Mouse (Mus musculus) layer of hippocampus, adult 9-11 months (tissue): ENCODE measurements around the gene Fam69b.

ENCODE experiments used
- DNase-seq: peaks from one replicate; pipeline ENCODE4 v3.0.0; 2022

Fam69b gene

DNA sequence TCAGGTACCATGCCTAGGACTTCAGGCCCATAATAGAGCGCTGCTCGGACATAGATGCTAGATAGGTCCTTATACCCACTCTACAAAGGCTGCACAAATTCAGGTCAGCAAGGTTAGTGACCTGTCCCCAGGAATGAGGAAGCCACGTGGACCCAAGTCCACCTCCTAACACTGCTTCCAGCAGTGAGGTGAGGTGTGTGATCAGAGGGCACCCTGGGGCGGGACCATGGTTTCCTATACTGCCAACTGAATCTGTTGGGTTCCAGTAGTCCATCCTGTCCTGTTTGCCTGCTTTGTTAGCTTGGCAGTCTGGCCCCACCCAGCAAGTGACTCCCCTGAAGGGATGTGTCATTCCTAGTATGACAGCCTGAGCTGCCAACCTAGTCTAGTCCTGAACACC lies 28.3 kb upstream of the Fam69b start:
- DNase-seq = no peak

DNA sequence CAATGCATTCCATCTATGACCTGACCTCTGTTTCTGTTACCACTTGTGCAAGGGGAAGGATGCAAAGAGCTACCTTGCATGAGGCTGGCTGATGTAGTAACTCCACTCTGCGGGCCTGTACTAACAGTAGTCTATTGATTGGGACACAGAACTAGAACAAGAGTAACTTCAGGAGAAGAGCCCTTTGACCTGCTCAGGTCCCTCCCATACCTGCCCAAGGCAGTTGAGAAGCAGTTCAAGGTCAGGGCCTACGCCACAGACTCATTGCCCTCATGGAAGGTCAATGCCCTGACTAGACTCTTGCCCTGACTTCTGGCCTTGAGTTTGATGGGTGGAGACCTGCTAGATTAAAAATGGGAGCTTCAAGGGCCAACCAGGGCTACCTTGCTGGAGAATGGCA lies 27.6 kb upstream of the Fam69b start:
- DNase-seq = no peak

DNA sequence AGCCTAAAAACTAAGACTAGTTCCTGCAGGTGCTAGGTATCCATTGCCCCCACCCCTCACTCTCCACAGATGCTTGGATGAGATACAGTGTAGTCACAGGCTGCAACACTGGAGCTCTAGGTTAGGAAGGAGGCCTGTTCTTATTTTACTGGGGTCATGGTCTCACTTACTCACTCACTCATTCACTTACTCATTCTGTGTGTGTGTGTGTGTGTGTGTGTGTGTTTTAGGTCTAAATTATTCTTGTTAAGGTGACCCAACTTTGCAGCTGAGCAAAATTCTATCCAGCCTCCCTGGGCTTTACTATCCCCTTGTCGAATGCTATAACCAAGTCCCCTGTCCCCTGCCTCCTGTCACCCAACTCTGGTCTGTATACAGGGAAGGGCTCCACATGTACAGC lies 26.7 kb upstream of the Fam69b start:
- no peak for DNase-seq

DNA sequence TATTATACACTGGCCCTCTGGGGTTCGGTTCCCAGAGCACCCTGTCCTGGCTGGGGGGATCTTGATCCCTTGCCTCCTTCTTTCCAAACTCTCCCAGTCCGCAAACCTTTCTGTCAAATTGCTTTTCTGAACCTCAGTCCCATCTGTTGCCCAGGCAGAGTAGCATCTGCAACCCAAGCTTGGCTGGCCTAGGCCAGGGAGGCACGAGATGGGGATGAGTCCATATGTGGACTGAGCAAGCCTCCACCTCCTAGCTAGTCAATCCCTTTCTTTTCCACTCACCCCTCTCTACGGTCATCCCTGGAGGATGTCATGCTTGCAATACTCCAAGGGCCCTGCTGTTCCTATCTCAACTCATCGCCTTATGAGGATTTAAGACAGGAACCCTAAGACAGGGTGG lies 25.6 kb upstream of the Fam69b start:
- no peak for DNase-seq

DNA sequence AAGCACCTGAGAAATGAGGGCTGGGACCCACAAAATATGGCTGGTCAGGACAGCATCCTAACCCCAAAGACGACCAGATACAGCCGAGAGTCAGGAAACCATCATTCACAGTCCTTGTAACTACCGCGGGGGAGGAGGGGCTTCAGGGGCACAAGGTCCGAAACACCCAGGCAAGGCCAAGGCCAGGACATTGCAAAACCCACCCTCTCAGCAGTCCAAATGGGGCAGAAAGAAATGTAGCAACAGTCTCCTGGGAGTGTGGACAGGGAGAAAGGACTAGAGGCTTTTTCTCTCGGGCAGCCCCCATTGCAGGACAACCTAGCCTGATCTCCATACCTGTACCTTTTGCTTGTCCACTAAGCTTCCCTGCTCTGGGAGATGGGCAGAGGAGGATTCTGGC lies 25.1 kb upstream of the Fam69b start:
- DNase-seq = no peak

DNA sequence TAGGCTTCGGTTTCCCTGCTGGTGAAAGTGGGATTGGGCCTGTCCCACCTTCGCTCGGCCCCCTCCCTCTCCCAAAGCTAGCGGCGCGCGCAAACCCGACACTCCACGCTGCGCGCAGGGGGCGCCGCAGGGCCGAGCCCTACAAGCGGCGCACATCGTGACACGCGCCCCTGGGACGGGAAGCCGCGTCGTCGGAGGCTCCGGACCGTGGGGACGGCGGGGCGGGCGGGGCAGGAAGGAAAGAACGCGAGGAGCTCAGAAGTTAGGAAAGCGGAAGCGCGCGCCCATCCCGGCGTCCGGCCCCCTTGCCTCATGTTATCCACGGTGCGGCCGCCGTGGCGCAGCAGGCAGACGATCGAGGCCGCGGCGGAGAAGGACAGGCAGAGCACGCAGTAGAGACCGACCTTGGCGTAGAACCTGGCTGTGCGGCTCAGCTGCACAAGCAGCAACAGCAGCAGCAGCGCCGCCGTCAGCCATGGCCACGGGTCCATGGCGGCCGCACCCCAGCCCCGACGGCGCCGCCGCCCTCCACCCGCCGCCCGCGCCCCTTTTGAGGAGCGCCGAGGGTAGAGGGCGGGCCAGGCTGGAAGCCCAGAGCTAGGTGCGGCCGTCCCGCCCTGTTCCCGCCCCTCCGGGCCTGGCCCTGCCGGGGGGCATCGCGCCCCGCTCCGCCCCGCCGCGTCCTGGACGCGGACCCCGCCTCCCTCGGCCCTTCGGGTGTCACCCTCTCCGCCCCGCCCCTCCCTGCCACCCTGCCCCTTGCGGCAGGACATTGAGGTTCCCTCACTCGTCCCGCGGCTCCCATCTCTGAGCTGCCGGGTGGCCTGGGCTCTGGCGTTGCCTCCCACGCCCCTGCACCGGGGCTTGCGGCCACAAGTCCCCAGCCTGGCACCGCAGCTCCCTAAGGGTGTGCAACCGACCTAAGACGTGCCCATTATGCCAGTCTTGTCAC lies 24.3 kb upstream of the Fam69b start, which contains the start of gene Agpat2:
Gene Agpat2 (minus strand): TSS at position 698 of the 952 bp plus-strand sequence.
- DNase-seq = peak; percentile 33

DNA sequence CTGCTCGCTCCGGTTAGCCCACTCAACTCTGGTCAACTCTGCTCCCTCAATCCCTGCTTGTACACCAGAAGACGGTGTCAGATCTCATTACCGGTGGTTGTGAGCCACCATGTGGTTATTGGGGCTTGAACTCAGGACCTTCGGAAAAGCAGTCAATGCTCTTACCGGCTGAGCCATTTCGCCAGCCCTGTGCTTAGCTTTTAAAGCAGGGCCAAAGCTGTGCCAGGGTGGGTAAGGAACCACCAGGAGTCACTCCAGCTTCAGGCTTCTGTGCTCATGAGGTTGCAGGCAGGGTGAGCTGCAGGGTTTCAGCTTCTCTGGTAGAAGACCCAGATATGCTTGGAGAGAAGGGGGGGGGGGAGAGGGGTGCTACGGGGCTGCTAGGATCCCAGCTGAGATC lies 22.9 kb upstream of the Fam69b start:
- DNase-seq = no peak

DNA sequence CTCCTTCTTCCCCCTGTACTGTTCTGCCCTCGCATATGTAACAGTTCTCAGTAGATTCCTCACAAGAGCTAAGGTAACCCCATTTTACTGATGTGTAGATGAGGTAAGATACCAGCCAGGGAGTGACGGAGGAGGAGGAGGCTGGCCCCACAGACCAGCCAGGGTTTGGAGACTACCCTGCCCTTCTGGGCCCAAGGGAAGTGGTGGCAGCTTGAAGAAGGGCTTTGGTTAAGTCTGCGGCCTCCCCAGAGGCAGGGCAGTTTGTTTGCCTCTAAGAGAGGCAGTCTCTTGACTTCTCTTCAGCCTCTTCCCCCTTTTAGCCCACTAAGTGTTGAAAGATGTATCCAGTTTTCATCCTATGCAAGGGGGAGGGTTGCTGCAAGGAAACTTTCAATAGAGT lies 21.7 kb upstream of the Fam69b start:
- DNase-seq = no peak

DNA sequence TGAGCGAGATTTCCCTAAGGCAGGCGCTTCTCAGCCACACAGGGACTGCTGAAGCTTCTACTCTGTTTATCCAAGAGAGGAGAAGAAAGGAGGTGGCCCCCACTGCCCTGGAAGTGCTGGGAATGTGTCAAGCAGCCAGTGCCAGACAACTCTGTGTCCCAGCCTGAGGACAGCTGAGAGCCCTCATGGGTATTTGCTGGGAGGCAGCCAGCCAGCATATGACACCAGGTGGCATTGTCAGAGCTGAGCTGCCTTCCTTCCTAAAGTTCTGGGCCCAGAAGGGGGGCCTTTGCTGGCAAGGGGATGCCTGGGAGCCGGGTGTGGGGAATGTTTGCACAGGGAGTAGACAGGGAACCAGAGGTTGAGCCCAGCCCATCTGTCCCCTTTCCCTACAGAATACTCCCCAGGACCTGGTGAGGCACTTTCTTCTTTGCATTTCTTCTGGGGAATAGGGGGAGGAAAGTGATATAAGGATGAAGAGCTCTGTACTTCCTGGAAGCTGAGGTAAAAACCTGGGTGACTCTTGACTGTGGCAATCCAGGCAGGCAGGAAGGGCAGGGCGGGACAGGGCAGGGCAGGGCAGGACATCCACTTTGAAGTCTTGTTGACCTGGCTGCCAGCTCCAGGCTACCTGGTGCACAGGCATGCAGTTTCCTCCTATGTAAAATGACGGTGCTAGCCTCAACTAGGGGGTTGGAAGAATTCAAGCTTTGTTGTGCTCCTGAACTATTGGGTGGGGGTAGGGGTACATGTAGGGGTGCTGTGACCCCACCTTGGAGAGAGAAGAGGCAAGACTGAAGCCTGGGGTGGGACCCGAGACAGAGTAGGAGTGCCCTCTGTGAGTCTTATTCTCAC lies 21.0 kb upstream of the Fam69b start:
- no peak for DNase-seq

DNA sequence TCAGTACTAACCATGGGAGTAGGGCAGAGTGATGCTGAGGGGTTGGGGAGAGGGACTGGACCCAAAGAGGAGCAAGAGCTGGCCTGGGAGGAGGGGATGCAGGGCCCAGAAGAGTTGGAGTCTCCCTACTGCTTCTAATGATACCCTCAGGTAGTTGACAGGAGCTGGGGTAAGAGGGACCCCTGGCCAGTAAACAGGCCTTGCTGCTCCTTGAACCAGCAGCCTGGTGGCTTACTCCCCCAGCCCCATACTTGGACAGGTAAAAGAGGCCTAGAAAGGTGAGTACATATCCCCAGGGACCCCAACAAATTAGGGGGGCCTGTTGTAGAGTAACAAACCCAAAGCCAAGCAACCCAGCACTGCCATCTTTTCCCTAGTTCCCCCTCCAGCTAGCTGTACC lies 19.5 kb upstream of the Fam69b start:
- DNase-seq = no peak

DNA sequence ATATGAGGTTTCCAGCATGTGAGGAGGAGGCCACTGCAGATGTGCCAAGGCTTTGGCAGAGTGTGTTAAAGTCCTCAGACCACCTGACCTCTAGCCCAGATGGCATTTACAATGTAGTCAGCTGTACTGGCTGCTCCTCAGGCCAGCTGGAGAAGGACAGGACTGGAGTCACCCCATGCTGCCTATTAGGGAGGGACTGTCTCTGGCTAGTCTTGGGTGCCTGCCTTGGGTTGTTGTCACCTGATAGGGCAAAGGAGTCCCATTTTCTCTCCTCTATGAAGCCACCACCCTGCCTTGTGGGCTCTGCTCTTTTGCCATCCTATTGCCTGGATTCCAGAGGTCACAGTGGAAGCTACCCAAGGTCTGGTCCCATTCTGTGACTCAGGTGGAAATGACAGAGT lies 19.0 kb upstream of the Fam69b start:
- DNase-seq = no peak

DNA sequence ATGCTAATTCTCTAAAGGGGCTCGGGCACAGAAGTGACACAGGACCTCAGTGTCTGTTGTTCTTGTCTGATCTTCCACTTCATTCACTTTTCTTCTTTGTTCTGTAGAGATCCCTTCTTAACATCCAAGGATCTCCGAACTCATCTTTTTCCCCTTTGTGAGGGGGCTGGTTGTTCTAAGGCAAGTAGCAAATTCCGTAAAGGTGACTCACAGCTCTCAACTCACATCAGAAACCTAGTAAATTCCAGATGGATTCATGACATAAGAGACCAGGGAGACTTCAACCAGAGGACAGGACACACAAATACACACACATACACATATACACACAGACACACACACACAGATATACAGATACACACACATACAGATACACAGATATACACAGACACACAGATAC lies 17.7 kb upstream of the Fam69b start:
- no peak for DNase-seq

DNA sequence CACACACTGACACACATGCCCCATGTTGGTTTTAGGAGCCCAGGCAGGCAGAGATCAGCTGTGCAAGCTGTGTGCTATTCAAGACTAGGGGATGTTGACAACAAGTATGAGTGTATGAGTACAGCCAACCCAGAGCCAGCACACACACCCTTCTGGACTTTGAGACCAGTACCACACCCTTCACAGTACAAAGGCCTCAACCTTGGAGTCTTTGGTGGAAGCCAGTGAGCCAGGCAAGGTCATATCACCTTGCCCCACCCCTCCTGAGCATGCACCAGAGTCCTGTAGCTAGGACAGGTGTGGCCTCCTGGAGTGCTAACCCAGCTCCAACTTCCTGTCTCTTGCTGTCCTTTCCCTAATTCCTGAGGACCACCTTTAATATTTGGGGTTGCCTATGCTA lies 17.2 kb upstream of the Fam69b start:
- no peak for DNase-seq

DNA sequence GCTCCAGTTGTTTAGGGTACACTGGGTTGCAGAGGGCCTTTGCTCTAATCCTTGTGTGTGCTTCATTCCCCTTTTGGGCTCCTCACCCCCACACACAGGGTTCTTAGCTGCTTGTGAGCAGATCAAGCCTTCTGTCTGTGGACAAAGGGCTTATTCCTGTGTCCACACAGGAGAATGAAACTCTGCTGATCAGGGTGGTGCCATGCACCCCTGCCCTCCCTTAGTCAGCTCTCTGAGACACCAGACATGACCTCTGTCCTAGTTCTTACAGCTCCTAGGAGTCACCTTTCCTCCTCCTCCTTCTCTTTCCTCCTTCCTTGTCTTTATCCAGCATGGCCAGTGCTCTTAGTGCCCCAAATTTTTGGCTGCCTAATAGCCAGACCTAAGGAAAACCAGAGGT lies 16.4 kb upstream of the Fam69b start:
- DNase-seq = no peak

DNA sequence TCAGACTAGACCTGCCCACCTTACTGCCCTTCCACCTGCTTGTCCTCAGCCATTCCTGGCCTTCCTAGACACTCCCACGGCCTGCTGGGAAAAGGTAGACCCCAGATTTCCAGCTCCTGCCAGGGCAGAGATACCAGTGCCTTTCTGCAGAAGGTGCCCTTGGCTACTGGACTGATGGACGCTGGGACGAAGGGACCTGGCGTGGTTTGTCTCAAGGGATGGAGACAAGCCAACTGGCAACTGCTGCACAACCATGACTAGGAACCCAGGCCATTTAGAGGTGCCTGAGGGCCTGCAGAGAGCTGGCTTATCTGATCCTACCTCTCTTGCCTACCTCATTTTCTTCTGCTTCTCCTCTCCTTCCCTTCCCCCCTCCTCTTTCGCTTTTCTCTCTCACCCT lies 13.4 kb upstream of the Fam69b start:
- DNase-seq = no peak

DNA sequence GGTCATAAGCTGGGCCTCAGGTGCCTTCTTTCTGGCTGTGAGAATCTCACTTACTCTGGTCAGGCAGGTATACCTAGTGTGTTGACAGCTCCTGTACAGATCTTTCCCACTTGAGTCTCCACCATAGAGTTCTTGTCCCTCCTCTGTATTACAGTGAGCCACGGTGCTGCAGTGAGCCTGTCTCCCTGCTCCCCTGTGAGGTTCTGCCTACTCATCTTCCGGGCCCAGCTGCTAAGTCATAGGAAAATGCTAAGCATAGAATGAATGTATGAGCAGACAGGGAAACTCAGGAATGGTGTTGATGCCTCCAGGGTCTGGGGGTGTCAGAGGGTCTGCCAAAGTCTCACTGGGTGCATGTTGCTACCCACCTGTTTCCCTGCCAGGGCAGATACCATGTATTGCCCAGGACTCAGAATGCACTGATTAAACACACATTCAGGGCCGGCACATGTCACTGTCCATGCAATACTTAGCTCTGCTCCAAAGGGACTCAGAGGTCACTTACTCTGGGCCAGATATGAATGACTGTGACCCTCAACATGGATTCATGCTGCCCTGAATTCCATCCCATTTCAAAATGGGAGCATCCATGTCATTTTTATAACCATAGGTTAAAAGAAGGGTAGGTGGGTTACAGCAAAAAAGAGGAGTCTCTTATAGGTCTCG lies 12.7 kb upstream of the Fam69b start:
- no peak for DNase-seq

DNA sequence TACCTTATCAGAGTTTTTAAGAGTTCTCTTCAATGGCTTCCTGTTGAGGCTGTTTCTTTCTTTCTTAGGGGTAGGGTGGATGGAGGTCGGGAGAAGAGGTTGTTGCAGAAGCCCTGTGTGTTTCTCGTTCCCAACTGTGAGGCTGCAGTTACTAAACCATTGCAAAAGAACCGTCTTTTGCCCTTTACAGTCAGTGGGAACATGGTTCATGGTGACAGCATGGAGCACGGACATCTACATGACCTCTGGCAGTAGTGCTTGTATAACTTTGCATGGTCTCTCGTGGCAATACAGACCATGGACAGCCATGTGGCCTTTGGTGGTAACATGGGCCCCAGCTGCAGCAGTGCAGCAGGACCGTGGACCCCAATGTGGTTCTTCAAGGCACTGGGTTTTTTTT lies 10.9 kb upstream of the Fam69b start:
- DNase-seq = no peak

DNA sequence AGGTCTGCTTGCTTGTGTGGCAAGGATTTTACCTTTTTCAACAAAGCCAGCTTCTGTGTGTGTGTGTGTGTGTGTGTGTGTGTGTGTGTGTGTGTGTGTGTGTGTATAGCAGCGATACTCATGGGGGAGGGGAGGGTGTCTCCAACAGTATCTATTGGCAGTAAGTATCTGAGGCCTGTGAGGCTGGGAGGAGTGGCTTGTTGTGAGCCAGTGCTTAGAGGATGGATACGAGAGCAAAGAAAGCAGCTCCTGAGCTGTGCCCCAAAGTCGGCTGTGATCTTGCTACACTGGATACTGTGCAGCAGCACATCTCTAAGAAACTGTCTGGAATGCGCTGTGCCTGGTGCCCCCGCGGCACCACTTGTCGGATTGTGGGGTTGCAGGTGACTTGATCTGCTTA lies 10.3 kb upstream of the Fam69b start:
- no peak for DNase-seq

DNA sequence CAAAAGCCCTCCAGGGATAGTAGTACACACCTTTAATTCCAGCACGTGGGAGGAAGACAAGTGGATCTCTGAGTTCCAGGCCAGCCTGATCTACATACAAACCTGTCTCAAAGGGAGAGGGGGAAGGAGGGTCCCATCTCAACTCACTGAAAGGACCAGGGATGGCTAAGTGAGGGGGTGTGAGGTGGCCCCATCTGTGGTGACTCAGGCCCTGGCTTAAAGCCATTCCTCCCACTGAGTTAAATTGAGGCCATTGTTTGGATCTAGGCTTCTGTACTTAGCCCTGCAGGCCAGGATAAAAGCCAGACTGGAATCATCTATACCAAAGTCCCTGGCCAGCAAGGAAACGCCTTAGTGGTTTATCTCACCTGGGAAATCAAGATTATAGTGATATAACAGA lies 7.0 kb upstream of the Fam69b start:
- no peak for DNase-seq

DNA sequence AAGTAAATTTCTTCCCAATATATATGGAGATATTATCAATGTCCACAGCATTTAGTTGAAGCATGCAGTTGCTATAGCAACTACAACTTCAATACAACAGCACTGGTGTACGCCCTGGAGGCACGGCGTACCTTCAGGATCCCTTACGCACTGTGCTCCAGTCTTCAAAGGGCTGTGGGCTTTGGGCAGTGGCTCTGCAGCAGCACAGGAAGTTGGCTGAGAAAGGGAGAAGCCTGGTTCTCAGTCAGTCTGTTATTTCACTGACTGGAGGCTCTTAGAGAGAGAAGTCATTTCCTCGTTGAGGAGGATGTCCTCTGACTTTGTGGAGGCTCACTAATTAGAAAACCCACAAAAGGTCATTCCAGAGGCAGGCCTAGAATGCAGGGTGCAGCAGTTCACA lies 5.3 kb upstream of the Fam69b start:
- DNase-seq = no peak

DNA sequence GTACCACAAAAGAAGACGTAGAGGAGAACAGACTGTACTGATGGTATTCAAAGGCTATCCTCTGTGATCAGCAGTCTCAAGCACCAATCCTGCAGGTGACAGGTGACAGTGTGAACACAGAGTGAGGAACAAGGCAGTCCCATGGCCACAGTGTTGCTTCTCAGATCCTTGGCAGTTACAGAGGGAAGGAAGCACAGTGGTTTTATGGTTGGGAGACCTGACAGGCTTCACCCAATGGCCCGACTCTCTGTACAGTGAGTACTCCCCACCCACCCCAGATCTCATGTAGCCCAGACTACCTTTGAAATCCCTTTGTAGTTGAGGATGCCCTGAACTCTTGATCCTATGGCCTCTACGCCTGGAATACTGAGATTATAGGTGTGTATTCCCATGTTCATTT lies 2.8 kb upstream of the Fam69b start:
- DNase-seq = no peak

DNA sequence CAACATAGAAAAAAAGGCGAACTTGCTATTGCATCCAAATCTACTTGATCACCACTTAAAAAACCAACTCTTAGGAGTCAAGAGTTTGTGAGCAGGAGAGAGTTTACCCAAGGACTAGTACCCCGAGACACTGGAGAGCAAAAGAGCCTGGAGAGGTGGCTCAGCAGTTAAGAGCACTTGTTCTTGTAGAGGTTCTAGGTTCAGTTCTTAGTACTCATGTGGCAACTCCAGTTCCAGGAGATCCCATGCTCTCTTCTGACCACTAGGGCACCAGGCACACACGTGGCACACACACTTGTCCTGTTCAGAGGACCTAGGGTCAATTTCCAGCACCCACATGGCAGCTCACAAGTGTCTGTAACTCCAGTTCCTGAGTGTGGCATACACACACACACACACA lies 2.2 kb upstream of the Fam69b start:
- DNase-seq = no peak

DNA sequence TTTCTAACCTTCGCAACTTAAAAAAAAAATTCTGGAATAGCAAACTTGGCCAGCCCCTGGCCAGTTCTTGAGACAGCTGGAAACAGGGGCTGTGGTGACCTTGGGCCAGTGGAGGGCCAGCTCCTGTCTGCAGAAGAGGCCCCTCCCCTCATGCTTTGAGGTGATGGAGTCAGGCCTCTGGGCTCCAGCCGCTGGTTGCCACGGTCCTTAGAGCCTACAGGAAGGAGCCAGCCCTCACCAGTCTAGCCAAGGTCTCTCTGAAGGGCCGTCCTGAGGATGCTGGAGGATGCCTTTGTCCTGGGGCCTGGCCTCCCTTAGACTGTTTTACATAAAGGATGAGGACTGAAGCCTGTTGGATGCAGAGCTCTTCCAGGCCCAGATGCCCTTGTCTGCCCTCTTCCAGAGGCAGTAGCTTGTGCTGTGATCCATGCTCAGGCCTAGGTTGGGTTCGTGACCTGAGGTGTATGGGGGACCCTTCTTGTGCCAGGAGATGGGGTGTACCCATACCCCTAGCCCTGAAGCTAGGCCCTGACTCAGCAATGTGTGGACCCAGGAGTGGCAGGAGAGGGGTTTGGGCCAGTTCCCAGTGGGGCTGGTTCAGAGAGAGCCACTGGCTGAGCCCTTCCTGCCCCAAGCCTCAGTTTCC lies 658 bp downstream of the Fam69b start:
- DNase-seq = no peak
